Mouse (Mus musculus) cerebellum, adult 9-10 months (tissue): Measurements from ENCODE around the gene Ube2f.

Source experiments
- DNase-seq: peaks from one replicate; pipeline ENCODE4 v3.0.0; 2022

Gene Ube2f

DNA sequence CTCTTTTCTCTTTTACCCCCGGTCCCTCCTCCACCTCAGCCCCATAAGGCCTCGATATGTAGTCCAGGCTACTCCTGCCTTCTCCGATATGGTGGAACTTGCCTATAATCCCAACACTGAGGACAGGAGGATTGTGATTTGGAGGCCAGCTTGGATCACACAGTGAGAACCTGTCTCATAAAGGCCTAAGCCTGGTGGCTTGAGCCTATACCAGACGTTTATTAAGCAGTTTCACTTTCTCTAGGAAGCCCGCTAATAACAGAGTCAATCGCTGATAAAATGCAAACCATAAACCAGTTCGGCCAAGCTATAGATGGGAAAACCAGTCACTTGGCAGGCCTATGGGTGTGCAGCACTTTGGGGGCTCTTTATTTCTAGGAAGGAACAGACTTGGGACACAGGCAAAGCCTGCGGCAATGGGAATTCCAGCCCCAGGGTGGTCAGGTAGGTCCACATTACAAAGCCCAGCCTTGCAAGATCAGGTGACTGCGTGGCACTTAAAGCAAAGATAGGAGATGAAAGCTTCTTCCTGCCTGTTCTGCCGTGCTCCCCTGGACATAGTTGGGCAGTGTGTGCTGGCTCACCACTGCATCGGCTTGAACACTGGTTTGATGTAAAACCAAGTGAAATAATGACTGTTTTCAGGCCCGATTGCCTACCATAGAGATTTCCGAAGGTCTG, 49.1 kb downstream of the Ube2f start:
- DNase-seq: no peak

DNA sequence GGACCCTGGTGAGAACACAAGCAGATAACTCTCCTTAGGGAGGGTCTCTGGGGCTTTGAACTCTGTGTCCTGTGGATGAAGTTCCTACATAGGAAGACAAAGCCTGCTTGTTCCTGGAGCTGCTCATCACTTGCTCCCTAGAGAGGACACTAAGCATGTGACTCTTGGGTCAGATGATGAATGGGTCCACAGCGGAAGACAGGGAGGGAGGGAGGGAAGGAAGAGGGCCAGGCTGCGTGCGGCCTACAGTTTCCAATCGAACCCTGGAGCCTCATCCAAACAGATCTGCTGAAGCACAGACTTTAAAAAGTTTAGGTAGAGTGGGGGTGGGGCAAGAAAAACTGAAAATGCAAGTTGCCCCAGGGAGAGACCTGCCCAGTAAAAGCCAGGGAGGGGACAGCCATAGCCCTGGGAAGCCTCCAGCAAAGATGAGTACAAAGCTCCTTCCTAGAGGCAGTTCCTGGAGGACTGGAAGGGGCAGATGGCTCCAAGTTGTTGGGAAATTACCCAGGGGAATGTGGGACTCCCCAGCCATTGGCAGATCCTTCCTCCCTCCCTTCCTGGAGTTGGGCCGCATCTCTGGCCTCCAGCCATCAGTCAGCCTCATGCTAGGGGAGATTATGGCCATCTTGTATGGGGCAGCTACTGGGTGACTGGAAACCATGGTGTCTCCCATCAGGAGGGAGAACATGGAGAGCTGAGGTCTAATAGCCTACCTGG, 49.8 kb downstream of the Ube2f start:
- DNase-seq: peak; percentile 36

DNA sequence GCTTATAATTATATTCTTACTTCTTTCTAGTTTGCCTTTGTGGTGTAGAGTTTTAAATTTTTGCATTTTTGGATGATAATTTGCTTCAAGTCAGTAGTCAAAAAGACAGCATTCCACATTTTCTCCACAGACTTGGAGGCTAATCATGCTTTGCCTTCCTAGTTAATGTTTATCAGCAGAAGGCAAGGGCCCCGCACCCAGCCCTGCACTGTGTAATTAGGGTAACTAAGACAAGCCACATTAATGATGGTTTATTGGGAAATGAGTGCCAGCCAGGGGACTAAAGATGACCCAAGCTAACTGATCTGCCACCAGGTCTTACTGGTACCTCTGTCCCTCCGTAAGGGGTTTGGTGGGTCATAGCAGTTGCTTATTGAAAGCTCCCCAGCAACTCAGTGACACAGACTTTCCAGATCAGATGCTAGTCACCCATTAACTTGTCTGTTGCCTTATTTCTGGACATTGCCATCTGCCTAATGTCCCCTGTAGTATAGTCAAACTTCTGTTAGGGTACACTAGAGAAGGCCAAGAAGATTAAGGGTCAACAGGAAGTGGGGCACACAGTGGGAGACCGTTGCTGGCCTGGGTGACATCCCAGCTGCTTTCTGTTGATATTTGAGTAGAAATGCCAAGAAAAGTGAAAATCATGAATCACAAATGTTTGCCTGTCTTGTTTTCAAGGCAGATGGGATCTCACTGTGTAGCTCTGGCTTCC, 51.3 kb downstream of the Ube2f start:
- DNase-seq: no peak

DNA sequence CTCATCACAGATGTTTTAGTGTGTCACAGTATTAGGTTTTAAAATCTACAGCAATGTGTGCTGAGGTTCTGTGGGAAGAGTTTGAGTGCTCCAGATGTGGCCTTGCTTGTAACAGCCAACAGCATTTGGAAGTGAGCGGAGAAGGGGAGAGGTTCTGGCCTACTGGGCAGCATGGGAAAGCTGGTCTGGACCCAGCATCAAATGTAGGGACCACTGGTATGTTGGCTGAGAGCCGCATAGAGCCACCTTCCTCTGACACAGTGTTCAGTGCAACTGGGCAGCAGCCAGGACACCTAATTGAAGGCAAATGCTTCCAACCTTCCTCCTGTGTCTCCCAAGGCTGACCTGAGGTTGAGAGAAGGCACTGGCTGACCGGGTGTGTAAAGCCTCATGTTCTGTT, 51.9 kb downstream of the Ube2f start:
- DNase-seq: no peak

DNA sequence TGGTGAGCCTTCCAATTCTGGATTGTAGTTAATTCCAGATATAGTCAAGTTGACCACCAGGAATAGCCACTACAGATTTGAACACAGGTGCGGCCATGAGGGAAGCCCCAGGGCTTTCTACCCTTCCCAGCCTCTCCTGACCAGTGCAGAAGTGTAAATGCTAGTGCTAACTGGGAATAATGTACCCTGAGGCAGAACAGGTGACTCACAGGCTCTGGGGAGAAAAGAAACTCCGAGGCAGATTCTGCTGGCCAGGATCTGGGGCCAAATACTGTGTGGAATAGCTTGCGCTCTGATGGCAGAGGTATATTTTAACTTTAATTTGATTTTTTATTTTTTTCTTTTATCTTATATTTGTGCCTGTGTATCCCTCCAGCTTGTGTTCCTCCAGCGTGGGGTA, 54.5 kb downstream of the Ube2f start:
- DNase-seq: no peak

DNA sequence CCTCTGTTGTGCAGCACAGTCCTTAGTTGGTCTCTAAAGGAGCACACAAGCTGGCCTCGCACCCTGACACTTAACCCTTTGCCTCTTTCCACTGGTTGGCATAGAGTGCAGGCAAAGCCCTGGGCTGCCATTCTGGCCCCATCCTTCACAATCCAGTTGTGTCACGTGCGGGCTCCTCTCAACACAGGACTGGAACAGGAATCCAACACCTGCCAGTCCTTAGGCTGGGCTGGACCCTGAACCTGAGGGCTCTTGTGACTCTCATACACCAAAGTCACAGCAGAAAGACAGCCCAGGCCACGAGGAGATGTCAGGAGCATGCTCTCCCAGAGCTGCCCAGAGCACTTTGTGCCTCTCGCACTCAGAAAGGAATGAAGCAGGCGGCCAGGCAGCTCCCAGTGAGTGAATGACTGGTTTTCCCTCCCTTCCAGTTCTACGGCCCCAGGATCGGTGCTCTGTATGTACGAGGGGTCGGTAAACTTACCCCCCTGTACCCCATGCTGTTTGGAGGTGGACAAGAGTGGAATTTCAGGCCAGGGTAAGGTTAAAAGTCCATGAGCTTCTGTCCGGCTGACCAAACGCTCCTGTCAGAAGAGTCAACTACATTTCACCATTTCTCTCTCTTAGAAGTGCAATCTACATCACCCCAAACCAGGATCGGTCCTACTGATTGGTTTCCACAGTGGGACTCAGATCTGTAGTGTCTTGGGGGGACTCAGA, 59.4 kb downstream of the Ube2f start:
- DNase-seq: no peak

DNA sequence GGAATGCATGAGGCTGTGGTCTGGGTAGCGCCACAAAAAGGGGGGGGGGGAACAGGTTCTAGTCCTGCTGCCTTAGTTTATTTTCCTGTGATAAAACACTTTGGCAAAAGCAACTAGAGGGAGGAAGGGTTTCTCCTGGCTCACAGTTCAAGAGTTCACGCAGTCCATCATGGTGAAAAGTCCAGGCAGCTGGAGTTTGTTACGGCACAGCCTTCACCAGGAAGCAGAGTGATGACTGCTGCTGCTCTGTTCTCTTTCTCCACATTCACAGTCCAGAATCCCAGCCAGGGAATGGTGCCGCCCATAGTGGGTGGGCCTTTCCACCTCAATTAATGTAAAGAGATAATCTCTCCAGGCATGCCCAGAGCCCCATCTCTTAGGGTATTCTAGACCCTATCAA, 62.2 kb downstream of the Ube2f start:
- DNase-seq: no peak

DNA sequence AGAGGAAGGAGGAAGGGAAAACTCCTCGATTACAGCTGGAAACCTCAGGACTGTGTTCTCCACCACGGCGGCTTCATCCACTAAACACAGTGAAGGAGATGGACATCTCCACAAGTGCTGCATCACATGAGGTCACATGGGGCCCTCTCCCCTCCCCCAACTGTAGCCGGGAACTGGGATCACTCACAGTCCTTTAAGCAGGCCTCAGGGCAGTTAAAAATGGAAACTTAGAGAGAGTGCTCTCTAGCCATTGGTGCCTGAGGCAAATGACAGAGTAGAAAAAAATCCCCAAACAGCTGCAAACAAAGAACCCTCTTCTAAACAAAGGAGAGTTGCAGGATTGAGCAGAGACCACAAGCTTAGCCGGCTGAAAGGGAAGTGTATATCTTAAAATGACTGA, 63.1 kb downstream of the Ube2f start:
- no peak for DNase-seq

DNA sequence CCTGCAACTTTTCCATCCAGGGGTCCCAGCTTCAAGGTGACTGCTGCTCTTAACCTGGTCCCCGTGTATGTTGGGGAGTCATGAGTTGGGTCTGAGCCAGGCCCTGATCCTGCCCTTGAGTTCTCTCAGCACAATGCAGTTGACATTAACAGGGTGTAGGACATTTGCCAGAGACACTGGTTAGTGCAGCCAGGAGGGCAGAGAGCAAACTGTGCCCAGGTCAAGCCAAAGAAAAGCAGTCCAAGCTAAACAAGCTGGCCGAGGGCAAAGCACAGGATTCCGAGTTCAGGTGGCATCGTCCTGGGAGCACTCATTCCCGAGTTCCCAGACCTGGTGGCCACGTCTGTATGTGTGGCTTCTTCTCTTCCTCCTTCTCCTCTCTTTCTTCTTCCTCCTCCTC, 67.6 kb downstream of the Ube2f start:
- DNase-seq: no peak

DNA sequence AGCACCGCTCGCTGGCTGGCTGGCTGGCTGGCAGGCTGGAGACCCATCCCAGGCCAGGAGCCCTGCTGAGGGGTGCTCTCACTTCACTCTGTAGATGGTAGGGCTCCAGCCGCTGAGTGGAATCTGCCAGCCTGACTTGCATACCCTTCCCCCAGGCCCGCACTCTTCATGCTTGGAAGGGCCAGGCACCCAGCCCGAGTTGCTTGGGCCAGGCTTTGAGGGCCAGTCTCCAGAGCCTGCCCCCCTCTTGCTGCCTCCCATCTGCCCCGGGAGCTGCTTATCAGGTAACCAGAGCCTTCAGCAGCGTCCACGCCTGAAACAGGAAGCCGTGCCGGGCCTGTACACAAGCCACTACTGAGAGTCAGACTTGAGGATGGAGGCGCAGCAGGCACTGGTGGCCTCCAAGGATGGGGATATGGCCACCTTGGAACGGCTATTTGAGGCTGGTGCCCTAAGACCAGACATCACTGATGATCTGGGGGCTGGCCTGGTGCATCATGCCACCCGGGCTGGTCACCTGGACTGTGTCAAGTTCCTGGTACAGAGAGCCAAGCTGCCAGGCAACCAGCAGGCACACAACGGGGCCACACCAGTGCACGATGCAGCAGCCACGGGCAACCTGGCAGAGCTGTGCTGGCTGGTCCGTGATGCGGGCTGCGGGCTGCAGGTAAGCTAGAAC, 71.8 kb downstream of the Ube2f start, which contains the start of gene Espnl:
Gene Espnl, plus strand, starts transcription at position 316 of the 679 bp plus-strand sequence.
- no peak for DNase-seq

DNA sequence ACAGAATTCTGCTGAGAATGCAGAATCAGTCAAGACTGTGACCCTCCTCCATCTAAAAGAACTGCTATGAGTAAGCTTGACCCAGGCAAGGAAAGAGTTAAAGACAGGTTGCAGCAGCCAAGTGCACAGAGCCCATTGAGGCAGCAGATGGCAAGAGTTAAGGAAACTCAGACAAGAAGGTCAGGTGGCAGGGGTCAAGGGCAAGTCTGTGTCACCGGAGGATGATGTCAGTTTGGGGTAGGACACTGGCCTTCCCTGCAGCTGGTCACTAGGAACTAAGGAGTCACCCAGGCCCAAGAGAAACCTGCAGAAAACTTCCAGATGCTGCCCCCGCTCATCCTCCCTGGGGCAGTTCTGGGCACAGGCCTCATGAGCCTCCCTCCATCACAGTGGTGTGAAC, 74.5 kb downstream of the Ube2f start:
- no peak for DNase-seq

DNA sequence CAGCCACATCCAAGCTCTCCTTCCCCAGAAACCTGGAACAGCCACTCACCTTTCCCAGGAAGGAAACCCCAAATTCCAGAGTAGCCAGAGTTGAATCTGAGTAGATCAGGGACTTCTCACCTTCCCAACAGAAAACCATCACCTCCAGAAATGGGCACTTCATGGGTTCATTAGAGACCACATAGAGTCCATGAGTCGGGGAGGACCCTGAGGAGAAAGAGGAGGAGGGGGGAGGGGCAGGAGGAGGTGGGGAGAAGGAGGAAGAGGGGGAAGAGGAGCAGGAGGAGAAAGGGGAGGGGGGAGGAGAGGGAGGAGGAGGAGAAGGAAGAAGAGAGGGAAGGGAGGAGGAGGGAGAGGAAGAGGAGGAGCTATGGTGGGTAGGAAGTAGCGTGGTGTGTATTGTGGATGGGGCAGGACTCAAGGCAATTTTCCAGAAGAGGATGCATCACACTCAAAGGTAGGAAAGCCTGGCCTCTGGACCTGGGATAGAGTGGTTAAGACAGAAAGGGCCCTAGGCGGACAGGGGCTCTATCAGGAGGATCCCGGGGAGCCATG, 75.5 kb downstream of the Ube2f start:
- DNase-seq: no peak

DNA sequence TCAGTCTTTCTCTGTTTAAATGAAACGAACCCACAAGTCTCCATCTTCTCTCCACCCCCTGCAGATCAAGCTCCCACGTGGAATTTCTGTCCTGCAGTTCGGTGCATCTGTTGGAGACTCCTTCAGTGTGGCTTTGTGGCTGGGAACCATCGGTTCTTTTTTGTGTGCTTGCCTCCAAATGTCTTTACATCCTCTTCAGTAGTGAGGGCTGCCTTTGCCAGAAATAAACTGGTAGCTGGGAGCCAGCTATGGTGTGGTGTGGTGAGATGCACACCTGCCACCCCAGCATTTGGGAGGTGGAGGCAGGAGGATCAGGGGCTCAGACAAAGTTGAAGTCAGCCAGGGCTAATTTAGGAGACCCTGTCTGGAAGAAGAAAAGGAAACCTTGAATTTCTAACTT, 82.0 kb downstream of the Ube2f start:
- DNase-seq: no peak

DNA sequence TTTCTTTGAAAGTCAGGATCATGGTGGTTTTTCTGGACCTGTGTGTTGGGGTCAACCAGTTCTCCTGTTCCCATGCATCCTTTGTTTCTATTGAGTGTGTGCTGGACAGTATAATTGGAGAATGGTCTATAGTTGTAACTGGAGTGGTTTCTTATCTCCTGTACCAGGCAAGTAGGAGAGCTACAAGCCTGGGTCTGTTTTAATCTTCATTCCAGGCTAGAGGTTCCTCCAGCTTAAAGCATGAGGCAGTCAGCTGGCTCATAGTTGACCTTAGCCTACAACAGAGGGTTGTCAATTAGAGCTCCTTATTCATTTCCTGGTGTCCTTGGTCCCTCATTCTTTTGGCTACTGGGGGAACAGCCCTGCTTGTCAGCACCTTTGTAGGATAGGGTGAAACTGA, 83.5 kb downstream of the Ube2f start:
- no peak for DNase-seq

DNA sequence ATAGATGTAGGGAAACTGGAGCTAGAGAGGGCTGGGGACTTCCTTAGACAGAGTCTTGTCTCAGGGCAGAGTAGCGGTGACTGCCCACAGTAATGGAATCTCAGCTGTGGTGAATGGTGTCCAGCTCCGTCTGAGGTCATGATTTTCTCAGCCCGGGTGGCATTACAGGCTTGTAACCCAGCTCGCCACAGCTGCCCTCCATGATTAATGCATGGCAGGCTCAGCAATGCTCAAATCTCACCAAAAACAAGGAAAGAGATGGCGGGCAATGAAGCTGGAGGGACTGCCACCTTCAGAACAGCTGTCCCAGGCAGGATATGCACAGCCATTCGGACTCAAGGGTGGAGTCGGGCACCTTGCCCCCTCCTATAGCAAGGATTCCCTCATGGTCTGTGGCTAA, 87.3 kb downstream of the Ube2f start:
- DNase-seq: no peak
